Mouse (Mus musculus): ENCODE results near the gene Polr1d.

Polr1d gene

DNA sequence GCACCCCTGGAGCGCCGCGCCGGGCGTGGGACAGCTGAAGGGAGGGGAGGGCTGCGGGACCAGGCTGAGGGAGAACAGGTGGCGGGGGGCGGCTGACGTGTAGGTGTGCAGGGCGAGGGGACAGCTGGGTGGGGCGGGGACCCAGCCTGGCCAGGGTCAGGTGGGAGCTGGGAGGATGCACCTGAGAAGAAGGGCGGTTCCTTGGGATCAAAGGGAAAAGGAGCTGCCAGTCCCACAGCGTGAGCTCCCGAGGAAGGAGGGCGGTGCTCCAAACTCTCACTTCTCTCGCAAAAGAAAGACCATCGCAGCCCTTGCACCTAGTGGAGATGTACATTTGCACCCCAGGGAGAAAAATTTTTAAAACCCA, at the start of gene Polr1d:
Gene Polr1d (plus strand): TSS at position 252 of the 367 bp plus-strand sequence.
- DNase-seq: no peak

DNA sequence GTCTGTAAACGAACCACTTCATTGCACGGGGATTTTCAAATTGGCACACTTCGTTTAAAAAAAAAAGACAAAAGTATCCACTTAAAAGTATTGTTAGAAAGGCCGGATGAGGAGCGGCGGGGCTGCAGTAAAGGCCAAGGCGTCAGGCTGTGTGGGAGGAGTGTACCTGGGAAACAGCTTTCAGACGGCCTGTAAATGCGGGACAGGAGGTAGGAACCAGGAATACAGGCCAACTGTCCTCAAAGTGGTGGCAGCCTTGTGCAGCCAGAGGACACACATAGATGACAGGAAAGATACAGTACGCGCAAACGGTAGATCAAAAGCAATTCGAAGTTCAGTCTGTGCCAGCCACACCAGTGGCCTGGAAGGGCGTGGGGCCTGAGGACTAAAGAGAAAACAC, 45.6 kb upstream of the Polr1d start:
- no peak for DNase-seq

DNA sequence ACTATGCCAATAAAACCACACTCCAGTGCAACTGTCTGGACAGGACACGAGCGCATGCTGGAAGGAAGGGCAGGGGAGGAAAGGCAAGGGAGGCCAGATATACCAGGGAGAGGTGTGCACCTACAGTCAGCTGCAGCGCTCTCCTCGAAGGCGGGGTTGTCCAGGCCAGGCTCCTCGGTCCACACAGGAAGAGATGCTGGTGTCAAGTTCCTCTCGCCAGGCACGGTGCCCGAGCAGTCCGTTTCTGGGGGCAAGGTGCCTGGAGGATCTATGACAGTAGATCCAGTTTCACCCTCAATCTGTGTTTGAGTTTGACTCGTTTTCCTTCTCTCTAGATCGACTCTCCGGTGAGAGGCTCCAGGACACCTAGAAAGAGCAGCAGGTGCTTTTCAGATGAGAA, 43.7 kb upstream of the Polr1d start:
- DNase-seq: no peak

DNA sequence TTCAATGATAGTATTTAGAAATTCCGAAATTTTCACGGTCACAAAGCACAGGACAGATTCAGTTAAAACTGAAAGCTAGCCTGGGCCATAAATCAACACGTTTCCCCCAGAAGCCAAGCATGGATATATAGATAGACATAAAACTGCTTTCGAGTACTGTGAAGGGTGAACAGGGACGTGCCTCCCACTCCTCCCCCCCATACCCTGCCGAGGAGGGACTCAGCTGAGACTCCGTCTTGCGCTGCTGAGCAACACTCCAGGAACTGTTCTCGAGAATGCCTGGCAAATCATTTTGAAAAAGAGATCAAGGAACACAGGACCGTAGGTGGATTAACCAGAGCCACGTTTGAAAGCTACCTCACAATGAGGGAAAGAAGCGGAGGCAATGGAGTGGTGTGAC, 42.6 kb upstream of the Polr1d start:
- no peak for DNase-seq

DNA sequence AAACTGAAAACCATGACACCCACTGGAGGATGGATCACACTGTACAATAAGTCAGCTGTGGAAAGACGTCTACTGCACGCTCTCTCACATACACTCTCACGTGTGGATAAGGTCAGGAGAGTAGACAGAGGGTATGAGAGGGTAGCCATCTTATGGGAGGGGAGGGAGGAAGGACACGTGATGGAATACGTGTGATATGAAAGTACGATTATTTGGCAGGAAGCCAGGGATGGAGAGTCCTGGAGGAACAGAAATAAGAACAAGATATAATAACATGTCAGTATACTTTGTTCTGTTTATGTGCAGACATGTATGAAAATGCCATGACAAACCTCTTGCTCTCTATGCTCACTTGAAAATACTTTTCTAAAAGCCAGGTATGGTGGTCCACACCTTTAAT, 41.5 kb upstream of the Polr1d start:
- no peak for DNase-seq

DNA sequence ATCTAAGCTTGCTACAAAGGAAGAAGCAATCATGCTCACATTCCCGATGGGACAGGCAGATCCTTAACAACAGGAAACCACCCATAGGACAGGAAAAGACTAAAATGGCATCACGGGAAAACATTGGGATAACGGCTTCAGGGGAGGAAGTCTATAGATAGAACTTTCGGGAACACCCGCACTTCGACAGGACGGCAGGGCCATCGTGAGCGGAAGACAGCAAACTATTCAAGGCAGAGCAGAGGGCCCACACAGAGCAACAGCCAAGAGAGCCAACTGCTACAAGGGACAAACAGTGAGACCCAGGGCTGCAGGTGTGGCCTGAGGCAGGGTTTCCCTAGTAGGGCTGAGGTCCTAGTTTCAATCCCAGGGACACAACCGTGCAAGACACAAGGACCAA, 40.8 kb upstream of the Polr1d start:
- no peak for DNase-seq

DNA sequence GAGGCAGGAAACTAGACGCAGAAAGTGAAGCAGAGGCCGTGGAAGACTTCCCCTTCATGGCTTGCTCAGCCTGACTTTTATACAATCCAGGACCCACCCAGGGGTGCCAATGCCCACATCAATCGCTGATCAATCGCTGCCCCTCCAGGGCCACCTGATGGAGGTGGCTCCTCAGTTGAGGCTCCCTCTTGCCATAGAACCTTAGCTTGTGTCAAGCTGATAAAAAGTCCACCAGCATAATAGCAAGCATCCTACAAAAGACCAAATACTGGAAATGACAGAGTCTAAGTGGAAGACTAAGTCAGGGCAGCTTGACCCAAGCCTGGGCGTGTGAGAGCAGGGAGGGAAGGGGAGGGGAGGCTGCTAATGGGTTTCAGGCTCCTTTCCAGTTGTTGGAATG, 40.2 kb upstream of the Polr1d start:
- peak in 1 of 2 experiments; percentile 31 for DNase-seq

DNA sequence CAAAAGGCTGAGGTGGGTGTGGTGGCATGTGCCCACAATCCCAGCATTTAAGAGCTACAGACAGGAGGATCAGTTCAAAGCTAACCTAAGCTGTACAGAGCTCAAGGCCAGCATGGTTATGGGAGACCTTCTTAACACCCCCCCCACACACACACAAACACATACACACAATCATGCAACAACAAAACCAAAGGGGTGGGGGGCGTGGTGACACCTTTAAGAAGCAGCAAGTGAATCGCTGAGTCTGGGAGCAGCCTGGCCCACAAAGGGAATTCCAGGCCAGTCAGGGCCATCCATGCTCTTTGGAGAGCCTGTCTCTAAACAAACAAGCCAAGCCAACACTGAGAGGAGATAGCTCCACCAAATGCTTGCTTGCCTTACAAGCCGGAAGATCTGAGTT, 39.2 kb upstream of the Polr1d start:
- DNase-seq: no peak

DNA sequence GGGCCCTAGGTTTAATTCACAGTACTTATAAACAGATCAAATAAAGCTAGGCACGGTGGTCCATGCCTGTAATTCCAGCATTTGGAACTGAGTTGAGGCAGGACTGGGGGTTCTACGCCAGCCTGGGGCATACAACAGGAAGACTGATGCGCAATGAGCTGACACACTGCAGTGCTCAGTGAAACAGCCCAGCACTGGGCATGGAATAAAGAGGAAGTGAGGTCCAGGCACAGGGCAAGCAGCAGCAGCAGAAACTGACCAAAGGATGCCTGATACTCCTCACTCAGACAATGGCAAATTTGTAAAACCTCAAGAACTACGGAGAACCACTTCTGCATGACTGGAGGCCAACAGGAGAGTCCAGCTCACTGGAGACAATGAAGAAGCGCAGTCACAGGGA, 37.5 kb upstream of the Polr1d start:
- DNase-seq: no peak

DNA sequence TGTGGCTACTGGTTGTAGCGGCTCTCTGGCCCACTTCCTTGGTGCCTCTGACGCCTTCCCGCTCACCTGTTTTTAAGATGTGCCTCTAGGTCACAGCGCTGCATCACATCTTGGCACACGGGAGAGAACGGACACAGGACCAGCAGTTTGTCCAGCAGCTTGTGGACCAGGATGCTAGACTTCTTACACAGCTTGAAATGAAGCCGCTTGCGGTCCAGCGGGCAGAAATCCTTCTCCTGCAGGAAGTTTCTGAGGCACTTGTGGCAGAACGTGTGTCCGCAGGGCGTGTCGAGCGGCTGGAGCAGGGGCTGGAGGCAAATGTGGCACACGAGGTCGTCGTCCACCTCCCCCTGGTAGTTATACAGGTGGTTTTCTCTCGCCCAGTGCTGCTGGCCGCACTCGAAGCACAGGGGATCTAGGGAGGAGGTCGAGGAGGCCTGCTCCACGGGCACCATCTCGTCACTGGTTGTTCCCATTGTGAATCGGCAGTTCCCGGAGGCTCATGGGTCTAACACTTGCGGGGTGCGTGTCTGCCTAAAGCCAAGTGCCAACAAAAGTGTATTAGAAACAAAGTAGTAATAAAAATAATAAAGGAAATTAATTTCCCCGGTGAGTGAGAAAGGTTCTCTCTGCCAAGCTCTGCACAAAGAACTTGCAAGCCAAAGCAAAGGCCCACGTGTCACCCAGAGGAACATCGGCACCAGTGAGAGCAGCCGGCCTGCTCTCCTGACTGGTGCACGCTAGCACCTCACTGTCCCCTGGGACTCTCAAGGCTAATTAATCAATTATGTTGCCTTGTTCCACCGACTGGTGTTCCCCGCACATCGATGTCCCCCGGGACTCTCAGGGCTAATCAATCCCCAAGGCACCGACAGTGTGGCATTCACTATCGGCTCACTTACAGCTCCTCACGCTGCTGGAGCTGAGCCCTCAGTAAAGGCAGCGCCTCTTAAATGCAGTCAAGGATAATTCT, 34.6 kb upstream of the Polr1d start:
- DNase-seq: no peak

DNA sequence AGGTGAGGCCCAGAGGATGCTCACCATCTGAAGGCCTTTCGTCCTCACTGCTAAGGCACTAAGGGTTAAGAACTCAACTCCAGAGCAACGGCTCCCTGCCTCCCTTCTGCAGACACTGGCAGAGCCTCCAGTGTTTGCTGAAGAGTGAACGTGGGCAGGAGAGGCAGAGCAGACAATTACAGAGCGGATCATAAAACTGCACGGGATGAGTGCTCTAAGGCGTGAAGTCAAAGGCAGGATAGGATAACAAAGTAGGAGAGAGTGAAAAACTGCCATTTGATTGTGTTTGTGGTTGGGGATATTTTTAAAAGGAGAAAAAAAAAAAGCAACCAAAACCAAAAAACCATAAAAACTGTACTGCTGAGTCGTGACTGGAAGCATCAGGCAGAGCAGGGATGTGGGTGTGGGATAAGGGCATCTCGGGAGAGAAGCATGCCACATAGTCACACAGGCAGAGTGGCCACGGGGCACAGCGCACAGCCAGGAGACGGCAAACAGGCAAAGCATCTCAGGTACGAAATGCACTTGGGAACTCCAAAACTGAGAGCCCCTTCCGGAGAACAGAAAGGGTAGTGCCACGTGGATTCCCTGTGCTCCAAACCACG, 33.5 kb upstream of the Polr1d start:
- no peak for DNase-seq

DNA sequence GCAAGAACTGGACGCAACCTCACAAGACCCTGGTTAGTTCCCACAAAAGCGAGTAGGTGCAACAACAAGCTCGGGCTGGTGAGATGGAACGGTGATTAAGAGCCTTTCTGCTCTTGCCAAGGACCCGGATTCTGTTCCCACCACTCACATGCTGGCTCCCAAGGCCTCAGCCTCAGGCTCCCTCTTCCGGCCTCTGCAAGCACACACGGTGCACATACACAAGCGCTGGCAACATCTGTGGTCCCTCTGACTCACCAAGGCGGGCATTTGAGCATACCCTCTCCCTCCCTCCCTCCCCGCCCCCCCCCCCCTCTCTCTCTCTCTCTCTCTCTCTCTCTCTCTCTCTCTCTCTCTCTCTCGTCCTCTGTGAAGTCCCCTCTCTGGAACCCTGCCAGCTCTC, 31.5 kb upstream of the Polr1d start:
- no peak for DNase-seq

DNA sequence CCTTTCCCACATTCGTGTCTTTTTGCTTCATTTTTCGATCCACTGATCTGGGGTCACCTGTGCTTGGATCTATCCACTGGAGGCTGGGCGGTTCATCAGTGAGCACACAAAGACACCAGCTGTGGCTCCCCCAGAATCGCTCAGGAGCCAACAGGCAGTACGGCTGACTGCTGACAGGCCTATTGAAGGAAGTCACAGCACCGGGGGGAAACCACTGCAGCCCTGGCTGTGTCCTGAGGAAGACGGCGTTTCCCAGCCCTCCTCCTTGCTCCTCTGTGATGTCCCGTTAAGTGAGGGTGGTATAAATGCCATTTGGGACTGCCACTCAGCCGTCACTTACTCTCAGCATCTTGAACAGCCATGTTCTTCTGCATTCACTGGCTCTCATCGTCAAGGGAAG, 30.9 kb upstream of the Polr1d start:
- DNase-seq: peak; percentile 25 to 27

DNA sequence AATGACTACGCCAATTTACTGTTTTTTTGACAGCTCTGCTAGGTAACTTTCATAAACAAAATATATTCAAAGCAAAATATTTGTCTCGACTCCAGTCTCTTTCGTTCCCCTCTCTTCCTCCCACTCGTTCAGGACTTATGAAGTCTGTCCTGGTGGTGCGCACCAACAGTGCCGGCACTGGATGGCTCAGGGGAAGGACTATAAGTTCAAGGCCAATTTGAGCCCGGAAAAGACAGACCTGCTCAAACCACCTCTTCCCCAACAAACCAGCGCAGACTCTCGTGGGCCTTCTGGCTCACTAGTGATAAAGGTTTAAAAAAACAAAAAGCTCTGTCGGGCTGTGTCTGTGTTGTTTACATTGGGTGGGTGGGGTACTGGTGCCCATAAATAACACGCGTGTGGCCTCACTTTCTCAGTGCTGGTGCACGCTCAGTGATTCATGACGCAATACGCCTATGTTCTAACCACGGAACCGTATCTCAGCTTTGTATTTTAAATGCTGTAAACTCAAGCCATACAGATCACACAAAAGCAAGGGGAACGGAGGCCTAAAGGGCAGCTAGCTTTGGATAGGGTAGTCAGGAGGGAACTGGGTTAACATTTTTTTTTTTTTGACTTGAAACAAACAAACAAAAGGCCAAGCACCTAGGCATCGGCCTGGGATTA, 27.2 kb upstream of the Polr1d start:
- peak; percentile 59 to 63 for DNase-seq

DNA sequence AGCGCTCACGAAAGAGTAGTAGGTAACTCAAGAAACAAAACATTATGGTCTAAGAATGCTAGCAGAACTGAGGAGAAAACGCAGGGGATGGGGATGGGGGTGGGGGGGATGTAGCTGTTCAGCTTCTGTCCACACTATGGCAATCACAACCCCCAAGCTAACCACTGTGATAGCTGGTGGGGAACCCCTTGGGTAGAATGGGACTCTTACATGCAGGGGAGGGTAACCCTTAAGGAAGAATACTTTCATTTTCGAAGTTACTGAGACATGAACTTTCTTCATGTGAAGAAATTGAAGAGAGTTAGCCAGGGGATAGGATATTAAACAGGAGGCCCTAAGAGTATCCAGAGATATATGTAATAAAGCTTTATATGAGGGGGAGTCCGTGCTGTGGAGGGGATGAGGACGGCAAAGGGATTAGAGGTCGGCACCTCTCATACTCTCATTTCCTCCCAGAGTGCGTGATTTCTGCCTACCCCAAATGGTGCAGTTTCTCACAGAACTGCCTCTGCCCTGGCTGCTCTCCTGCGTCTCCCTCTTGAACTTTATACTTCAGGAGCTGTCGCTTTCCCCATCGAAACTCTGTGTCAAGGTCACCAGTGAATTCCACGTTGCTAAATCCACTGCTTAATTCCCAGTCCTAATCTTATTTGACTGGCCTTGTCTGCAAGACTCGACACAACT, 25.9 kb upstream of the Polr1d start:
- DNase-seq: peak; percentile 42 to 44

DNA sequence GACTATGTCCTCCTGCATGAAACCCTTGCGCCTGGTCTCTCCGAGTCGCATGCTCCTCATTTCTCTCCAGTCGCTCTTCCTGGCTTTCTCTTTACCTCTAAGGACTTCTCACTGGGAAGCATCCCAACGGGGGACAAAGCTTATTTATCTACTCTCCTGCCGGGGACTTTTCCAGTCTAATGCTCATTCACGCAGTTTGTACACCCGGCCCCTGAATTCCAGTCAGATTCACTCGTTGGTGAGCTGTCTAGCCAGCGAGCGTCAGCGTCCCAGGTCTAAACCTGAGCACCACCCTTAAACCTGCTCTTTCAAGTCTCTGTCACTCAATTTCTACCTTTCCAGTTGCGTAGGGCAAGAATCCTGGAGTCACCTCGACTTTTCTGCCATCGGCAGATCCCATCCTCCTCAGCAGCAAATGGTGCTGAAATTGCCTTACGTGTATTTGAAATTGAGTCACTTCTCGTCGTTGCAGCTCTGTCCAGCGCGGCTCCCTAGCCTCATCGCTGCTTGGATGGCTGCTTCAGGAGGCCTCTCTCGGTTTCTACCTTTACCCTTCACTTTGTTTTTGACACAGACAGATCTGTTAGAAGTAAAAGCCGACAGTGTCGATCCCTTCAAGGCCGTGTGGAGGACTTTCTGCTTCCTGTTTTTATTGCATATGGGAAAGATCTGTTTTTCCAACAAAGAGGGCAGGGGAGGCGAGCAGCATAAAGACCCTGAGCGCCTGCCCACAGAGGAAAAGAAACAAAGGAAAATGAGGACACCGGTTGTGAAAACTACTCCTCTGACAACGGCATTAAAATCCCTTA, 25.1 kb upstream of the Polr1d start:
- DNase-seq: no peak

DNA sequence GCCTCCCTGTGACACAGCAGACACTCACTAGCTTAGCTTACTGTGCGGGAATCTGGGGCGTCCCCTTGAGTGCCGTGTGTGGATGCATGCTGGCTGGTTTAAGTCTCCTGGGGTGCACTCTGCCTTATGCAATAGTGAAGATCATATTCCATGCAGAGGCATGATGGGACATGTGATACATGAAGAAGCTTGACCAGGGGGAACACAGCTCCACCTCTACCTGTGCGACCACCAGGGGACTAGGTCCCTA, 24.6 kb upstream of the Polr1d start:
- DNase-seq: no peak

DNA sequence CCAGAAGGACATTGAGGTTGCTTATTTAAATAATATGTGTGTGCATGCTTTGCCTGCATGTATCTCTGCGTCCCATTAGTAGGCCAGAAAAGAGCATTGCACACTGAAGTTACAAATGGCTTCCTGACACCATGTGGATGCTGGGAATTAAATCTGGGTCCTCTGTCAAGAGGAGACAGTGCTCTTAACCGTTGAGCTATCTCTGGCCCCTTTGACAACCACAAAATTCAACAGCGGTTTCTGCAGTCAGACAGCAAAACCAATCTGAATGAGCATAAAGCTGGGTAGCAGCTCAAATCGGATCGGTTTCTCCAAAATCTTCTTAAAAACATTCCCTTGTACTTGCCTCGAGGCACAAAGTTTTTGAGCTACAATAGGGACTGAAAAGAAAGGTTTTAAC, 23.8 kb upstream of the Polr1d start:
- DNase-seq: no peak

DNA sequence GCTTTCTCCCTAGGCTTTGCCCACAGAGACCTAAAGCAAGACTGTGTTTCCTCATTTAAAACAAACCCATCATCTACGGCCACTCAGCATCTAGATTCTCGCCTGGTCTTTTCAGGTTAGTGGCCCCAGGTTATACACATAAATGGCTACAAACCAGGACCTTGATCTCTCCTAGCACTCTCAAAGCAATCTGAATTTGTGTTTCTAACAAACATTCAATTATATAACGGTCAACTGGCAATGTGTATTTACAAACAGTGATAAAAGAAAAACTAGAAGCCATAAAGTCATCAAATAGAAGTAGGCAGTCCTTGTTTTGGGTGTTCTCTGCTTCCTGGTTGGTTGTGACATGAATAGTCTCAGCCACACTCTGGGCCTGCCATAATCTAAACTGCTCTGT, 23.4 kb upstream of the Polr1d start:
- no peak for DNase-seq

DNA sequence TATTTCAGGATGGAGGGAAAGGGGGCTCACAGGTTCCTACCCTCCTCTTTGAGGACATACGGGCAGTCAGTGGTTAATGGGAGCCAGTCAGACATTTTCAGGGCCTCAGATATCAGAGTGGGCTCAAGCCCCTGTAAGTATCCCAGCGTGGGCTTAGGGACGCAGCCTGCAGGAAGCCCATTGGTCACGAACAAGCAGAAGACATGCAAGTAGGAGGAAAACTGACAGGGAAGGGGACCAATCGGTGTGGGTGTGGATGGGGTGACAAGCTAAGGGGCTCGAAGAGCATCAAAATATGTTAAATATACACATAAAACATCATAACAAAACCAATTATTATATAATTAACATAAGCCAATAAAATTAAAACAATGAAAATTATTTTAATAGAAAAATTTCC, 22.5 kb upstream of the Polr1d start:
- no peak for DNase-seq

DNA sequence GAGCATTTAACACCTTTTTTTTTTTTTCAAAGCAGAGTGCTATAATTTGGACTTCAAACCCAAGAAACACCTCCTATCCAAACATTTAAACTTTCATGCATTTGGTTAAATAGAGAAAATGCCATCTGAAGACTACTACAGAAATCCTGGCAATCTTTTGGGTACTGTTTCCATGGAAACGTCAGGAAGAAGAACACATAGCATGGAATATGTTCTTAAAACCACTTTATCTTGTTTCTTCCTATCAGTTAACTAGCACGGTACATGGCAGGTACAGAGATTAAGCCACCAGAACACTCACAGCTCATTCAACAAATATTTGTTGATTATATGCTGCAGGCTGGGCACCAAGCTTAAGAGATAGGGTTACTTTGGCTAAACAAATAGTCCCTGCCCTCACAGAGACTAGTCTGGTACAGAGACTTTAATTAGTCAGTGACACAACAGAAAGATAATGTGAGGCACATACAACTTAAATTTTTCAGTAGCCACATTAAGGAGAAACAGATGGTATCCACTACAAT, 22.0 kb upstream of the Polr1d start:
- DNase-seq: no peak

DNA sequence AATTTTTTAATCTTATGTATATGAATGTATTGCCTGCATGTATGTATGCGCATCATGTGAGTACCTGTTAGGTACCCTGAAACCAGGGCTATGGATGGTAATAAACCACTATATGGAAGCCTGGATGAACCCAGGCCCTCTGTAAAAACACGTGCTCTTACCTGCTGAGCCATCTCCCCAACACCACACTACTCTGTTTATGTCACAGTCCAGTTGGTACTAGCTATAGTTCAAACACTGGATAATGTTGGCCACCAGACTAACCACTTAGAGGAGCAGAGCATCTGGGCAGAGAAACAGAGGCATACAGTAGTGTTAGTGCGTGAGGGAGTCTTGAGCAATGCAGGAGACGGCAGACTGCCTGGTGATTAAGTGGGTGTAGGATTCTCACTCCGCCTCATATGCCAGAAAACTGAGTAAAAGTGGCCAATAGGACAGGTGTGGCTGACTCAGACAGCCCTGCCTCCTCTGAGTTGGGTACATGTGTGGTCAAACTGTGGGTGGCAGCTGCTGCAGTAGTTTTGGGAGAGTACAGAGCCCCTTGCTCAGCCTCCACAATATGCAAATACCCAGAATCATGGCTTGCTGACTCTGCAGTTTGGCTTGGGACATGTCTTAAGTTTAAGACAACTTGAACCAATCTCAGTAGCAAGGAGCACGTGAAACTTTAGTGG, 21.1 kb upstream of the Polr1d start:
- DNase-seq: no peak

All from B cell, adult 2 months (primary cell).